Mouse (Mus musculus): ENCODE results near the gene Manba. TPM values are rescaled to one million over a fixed set of nuclear protein-coding genes. Genes with fewer than 3 reads are reported as not detected.

Manba gene
- 2.7 and 3.3 TPM in 2 replicates for polyA plus RNA-seq (2012; rRNA removed)

GRCm38 (mm10) chr3:135485128-135485899, at the start of gene Manba:
Gene Manba, plus strand, starts transcription at chr3:135485611.

GRCm38 (mm10) chr3:135437758-135438495, 47.5 kb upstream of the Manba start, which contains the start of gene Ube2d3:
Gene Ube2d3, plus strand, starts transcription at chr3:135438149.

Other genes starting within 250 kb of the Manba start
- gene Bdh2, start 204.4 kb upstream of the Manba start, polyA plus RNA-seq (2012; rRNA removed): 2.9 and 4.5 TPM in 2 replicates
- gene Slc9b2, start 177.9 kb upstream of the Manba start, polyA plus RNA-seq (2012; rRNA removed): 1.2 TPM in 2 replicates
- gene Slc9b1, start 137.6 kb upstream of the Manba start, polyA plus RNA-seq (2012; rRNA removed): 0.06 and 0.14 TPM in 2 replicates
- 48.8 and 49.3 TPM in 2 replicates for gene Cisd2, start 61.7 kb upstream of the Manba start, polyA plus RNA-seq (2012; rRNA removed)
- gene Ube2d3, start 47.5 kb upstream of the Manba start, polyA plus RNA-seq (2012; rRNA removed): 286 and 296 TPM in 2 replicates
- 24.9 and 30.0 TPM in 2 replicates for gene Nfkb1, start 205.9 kb downstream of the Manba start, polyA plus RNA-seq (2012; rRNA removed)